In the genomic region with DNA sequence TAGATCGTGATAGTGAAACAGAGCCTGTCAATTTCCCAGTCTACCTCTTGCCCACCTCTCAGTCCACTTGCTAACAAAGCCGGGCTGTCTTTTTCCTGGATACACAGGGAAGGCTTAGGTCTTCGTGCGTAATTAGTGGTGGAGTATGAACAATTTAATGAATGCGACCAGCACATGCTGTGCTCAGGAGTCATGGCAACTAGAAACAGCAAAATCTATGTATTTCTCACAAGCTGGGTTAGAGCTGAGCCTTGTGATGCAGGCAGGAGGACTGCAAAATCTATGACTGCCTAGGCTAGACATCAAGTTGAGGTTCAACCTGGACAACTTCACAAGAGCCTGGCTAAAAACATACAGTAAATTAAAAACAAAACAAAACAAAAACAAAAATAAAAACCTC, we compare ENCODE assay signal across 18 mouse cellular contexts. TPM values are rescaled to one million over a fixed set of nuclear protein-coding genes. Genes with fewer than 3 reads are reported as not detected.
A peak's percentile ranks its signal among the peaks of the same experiment; 100 is the strongest.
DNase-seq lines count a peak whose midpoint lies in the region; ATAC-seq and TF ChIP-seq lines count a peak whose summit lies in the region.
"Had no signal": no experiment of that assay in that cellular context is flagged by ENCODE, and none has a peak within 500 bp of the region (broad histone marks: within the 10 kb centered on the region; RNA-seq: fewer than 3 reads in every experiment).

No protein-coding gene starts in this region.

- WGBS in heart, embryonic 13.5 days, result 70% methylated on average over 5 of the region's 5 CpGs
- 80% methylated on average over 5 of the region's 5 CpGs for WGBS in kidney, embryonic 15.5 days
- WGBS in liver, postnatal 0 days (ENCODE audit: insufficient replicate concordance), result 55% methylated on average over 5 of the region's 5 CpGs

- peaks cover 13% of the 10 kb centered on the region for H3K4me1 ChIP-seq in heart, embryonic 13.5 days
- no peaks in the 10 kb centered on the region for H3K4me1 ChIP-seq in kidney, embryonic 15.5 days
- H3K4me1 ChIP-seq in megakaryocyte, embryonic 14.5 days, result peaks cover 98% of the 10 kb centered on the region
- 0 out of 2 replicates have a peak, but pooled peaks cover 11% of the 10 kb centered on the region for H3K4me1 ChIP-seq in liver, postnatal 0 days (ENCODE audit: insufficient read depth)
- H3K4me1 ChIP-seq: forebrain, embryonic 13.5 days; midbrain, embryonic 13.5 days had no signal

- ATAC-seq in heart, embryonic 13.5 days (ENCODE audit: extremely low read depth, insufficient number of reproducible peaks, low FRiP score, low TSS enrichment), result no peak
- ATAC-seq in kidney, embryonic 15.5 days (replicated peaks; ENCODE audit: low FRiP score), result no peak
- no peak for ATAC-seq in megakaryocyte, adult 5-6 weeks (ENCODE audit: poor library complexity, severe bottlenecking)
- ATAC-seq in liver, postnatal 0 days, result no peak
- ATAC-seq: forebrain, embryonic 13.5 days; hindbrain, postnatal 0 days; midbrain, embryonic 13.5 days had no signal

- DNase-seq in heart, postnatal 14 days, result no peak
- no peak for DNase-seq in kidney, adult 18-20 months
- no peak for DNase-seq in liver, postnatal 0 days
- DNase-seq in testis, postnatal 14 days (ENCODE audit: low spot score), result no peak
- DNase-seq: adrenal gland, adult 2 months; cerebellum, adult 2 months; layer of hippocampus, postnatal 36 days; left cerebral cortex, postnatal 4 days; lung, adult 18-20 months; thymus, postnatal 4 days had no signal

- peak overlapping the region; percentile 72 for H3K27ac ChIP-seq in heart, embryonic 13.5 days (replicated peaks)
- peak overlapping the region; percentile 49 for H3K27ac ChIP-seq in kidney, embryonic 15.5 days
- peak overlapping the region; percentile 36; the same call in 1 of the 2 replicates for H3K27ac ChIP-seq in liver, postnatal 0 days (ENCODE audit: low read depth)
- H3K27ac ChIP-seq: forebrain, embryonic 13.5 days; hindbrain, postnatal 0 days; midbrain, embryonic 13.5 days had no signal

- no peak for TF ChIP-seq CTCF in liver, postnatal 0 days (IDR thresholded peaks at IDR 0.05; ENCODE audit: low read depth)

- intact Hi-C loops in heart, postnatal 14 days (cut with DNase I), result no loop called here

- H3K9me3 ChIP-seq in heart, embryonic 13.5 days, result no peaks in the 10 kb centered on the region
- H3K9me3 ChIP-seq in kidney, embryonic 15.5 days (replicated peaks), result no peaks in the 10 kb centered on the region
- no peaks in the 10 kb centered on the region for H3K9me3 ChIP-seq in megakaryocyte, embryonic 14.5 days
- H3K9me3 ChIP-seq in liver, postnatal 0 days (ENCODE audit: low read length), result no peaks in the 10 kb centered on the region
- H3K9me3 ChIP-seq: forebrain, embryonic 13.5 days; G1E; midbrain, embryonic 13.5 days had no signal

- H3K9ac ChIP-seq in heart, embryonic 13.5 days, result no peak overlapping the region
- H3K9ac ChIP-seq in kidney, embryonic 15.5 days, result no peak overlapping the region
- no peak overlapping the region for H3K9ac ChIP-seq in liver, postnatal 0 days (replicated peaks)
- H3K9ac ChIP-seq: forebrain, embryonic 13.5 days; midbrain, embryonic 13.5 days had no signal

- H3K27me3 ChIP-seq in heart, embryonic 13.5 days (replicated peaks), result no peaks in the 10 kb centered on the region
- no peaks in the 10 kb centered on the region for H3K27me3 ChIP-seq in kidney, embryonic 15.5 days
- H3K27me3 ChIP-seq in megakaryocyte, embryonic 14.5 days (replicated peaks), result no peaks in the 10 kb centered on the region
- no peaks in the 10 kb centered on the region for H3K27me3 ChIP-seq in liver, postnatal 0 days (ENCODE audit: insufficient read depth, low read length)
- H3K27me3 ChIP-seq: forebrain, embryonic 13.5 days; midbrain, embryonic 13.5 days had no signal

- no peaks in the 10 kb centered on the region for H3K36me3 ChIP-seq in heart, embryonic 13.5 days
- no peaks in the 10 kb centered on the region for H3K36me3 ChIP-seq in kidney, embryonic 15.5 days
- peaks cover 92% of the 10 kb centered on the region for H3K36me3 ChIP-seq in megakaryocyte, embryonic 14.5 days (replicated peaks; ENCODE audit: low read length)
- H3K36me3 ChIP-seq in liver, postnatal 0 days (replicated peaks; ENCODE audit: insufficient read depth, low read length), result no peaks in the 10 kb centered on the region
- H3K36me3 ChIP-seq: G1E; midbrain, embryonic 13.5 days had no signal

- H3K4me3 ChIP-seq in heart, embryonic 13.5 days, result no peak overlapping the region
- H3K4me3 ChIP-seq in kidney, embryonic 15.5 days (replicated peaks), result no peak overlapping the region
- H3K4me3 ChIP-seq in megakaryocyte, embryonic 14.5 days (replicated peaks), result peak overlapping the region; percentile 87
- H3K4me3 ChIP-seq in liver, postnatal 0 days (ENCODE audit: low read depth, low read length), result no peak overlapping the region
- H3K4me3 ChIP-seq: forebrain, embryonic 13.5 days; midbrain, embryonic 13.5 days had no signal

- H3K4me2 ChIP-seq in heart, embryonic 13.5 days, result peak overlapping the region; percentile 12; the same call in 1 of the 2 replicates
- no peak overlapping the region for H3K4me2 ChIP-seq in kidney, embryonic 15.5 days
- H3K4me2 ChIP-seq in liver, postnatal 0 days (ENCODE audit: low read depth, low read length), result no peak overlapping the region
- H3K4me2 ChIP-seq: forebrain, embryonic 13.5 days; midbrain, embryonic 13.5 days had no signal

- TF ChIP-seq EP300 in liver, postnatal 0 days (IDR thresholded peaks at IDR 0.05; ENCODE audit: low read depth), result no peak

RNA-seq across cellular contexts. Expression of a gene that starts 12.5 kb away (rescaled TPM):
- 18.3 and 18.6 TPM in 2 replicates for polyA plus RNA-seq in heart, embryonic 13.5 days (2015; fragmentation: Nextera tagmentation; extraction: Ambion mirVana)
- 10 to 100 TPM; 37.0 to 41.0 TPM for total RNA-seq in heart, postnatal 14 days (2021)
- polyA plus RNA-seq in kidney, embryonic 15.5 days (2015; fragmentation: Nextera tagmentation; extraction: Ambion mirVana), result 28.3 and 31.0 TPM in 2 replicates
- polyA plus RNA-seq in megakaryocyte, embryonic 14.5 days (2012; ENCODE audit: insufficient read depth, low replicate concordance), result 20.8 and 61.7 TPM in 2 replicates
- 89.0 and 92.7 TPM in 2 replicates for total RNA-seq in megakaryocyte, adult 5-6 weeks (2015)
- 95.8 and 106 TPM in 2 replicates for total RNA-seq in megakaryocyte, adult 5-6 weeks (2017)
- 9.4 and 11.5 TPM in 2 replicates for polyA plus RNA-seq in liver, postnatal 0 days (2015; fragmentation: Nextera tagmentation; extraction: Ambion mirVana)
